Mouse (Mus musculus): ENCODE measurements around the gene Nt5c1b. TPM values are rescaled to one million over a fixed set of nuclear protein-coding genes. Genes with fewer than 3 reads are reported as not detected.

The Nt5c1b gene
- not detected in 2 replicates for polyA plus RNA-seq (2014; fragmentation: Nextera tagmentation; extraction: Ambion mirVana)

- Histone ChIP-seq H3K4me2 (replicated peaks; ENCODE audit: low read depth, low read length) (no peak within 1 kb of the TSS), H3K4me1 (replicated peaks; ENCODE audit: control insufficient read depth, insufficient read depth, low read length) (no peaks in the 10 kb centered on the region), H3K36me3 (ENCODE audit: control insufficient read depth, insufficient read depth, low read length) (no peaks in the 10 kb centered on the region), H3K9me3 (ENCODE audit: control insufficient read depth, low read length) (no peaks in the 10 kb centered on the region), H3K4me3 (ENCODE audit: low read depth, low read length) (no peak within 1 kb of the TSS), H3K27me3 (ENCODE audit: control insufficient read depth, insufficient read depth, low read length) (no peaks in the 10 kb centered on the region), H3K27ac (ENCODE audit: low read depth, low read length) (no peak within 1 kb of the TSS), H3K9ac (ENCODE audit: low read depth, low read length) (no peak within 1 kb of the TSS)
- WGBS: 80% methylated on average over 3 of the region's 3 CpGs
- ATAC-seq (ENCODE audit: low FRiP score) (no peak), DNase-seq (ENCODE audit: low spot score) (no peak)
These were observed at the start of gene Nt5c1b for GRCm38 (mm10) chr12:10369673-10370072. Gene Nt5c1b (plus strand): TSS chr12:10369973.

DNA sequence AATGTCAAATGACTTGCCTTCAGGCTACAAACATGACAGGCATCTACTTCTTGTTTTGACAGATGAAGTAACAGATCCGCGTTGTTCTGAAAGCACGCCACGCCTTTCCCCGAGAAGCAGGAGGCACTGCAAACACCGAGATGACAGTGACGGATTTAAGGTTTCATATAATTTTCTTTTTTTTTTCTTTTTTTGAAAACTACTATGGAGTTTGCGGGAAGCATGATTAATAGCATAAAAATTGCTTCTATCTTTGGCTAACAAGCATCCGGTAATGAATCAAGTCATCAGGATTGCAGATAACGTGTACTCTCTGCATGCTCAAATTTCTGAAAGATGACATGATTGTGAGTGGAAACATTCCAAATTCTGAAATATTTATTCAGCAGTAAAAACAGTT lies 42.1 kb upstream of the Nt5c1b start:
- Histone ChIP-seq H3K36me3 (ENCODE audit: control insufficient read depth, insufficient read depth, low read length) (no peaks in the 10 kb centered on the region), H3K4me2 (replicated peaks; ENCODE audit: low read depth, low read length) (no peak overlapping the region), H3K9me3 (ENCODE audit: control insufficient read depth, low read length) (no peaks in the 10 kb centered on the region), H3K9ac (ENCODE audit: low read depth, low read length) (no peak overlapping the region), H3K4me1 (replicated peaks; ENCODE audit: control insufficient read depth, insufficient read depth, low read length) (no peaks in the 10 kb centered on the region), H3K4me3 (ENCODE audit: low read depth, low read length) (no peak overlapping the region), H3K27me3 (ENCODE audit: control insufficient read depth, insufficient read depth, low read length) (no peaks in the 10 kb centered on the region), H3K27ac (ENCODE audit: low read depth, low read length) (no peak overlapping the region)
- DNase-seq (ENCODE audit: low spot score): no peak
- ATAC-seq (ENCODE audit: low FRiP score): no peak
- 92% methylated on average over 10 of the region's 10 CpGs for WGBS

DNA sequence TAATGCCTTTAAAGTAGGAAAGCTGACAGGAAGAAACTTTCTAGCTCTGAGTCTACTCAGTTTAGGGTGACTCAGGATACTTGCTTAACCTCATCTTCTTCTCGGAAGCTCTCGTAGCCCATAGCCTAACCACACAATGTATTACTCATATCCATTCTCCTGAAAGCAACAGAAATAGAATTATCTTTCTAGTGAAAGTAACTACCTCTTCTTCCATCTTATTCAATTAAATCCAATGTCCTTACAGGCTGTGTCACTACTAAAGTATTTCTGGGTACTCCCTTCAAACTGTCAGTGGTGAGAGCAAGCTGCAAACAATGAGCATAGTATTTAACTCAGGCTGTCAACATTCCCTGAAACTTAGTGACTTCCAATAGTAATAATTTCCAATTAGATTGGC lies 40.3 kb upstream of the Nt5c1b start:
- DNase-seq (ENCODE audit: low spot score) (no peak), ATAC-seq (ENCODE audit: low FRiP score) (no peak)
- Histone ChIP-seq H3K4me3 (ENCODE audit: low read depth, low read length) (no peak overlapping the region), H3K4me1 (replicated peaks; ENCODE audit: control insufficient read depth, insufficient read depth, low read length) (no peaks in the 10 kb centered on the region), H3K4me2 (replicated peaks; ENCODE audit: low read depth, low read length) (no peak overlapping the region), H3K9me3 (ENCODE audit: control insufficient read depth, low read length) (no peaks in the 10 kb centered on the region), H3K9ac (ENCODE audit: low read depth, low read length) (no peak overlapping the region), H3K27ac (ENCODE audit: low read depth, low read length) (no peak overlapping the region), H3K27me3 (ENCODE audit: control insufficient read depth, insufficient read depth, low read length) (no peaks in the 10 kb centered on the region), H3K36me3 (ENCODE audit: control insufficient read depth, insufficient read depth, low read length) (no peaks in the 10 kb centered on the region)
- 89% methylated on average over 2 of the region's 2 CpGs for WGBS

- Histone ChIP-seq H3K9ac (ENCODE audit: low read depth, low read length) (no peak overlapping the region), H3K4me1 (replicated peaks; ENCODE audit: control insufficient read depth, insufficient read depth, low read length) (no peaks in the 10 kb centered on the region), H3K27ac (ENCODE audit: low read depth, low read length) (no peak overlapping the region), H3K36me3 (ENCODE audit: control insufficient read depth, insufficient read depth, low read length) (no peaks in the 10 kb centered on the region), H3K4me2 (replicated peaks; ENCODE audit: low read depth, low read length) (no peak overlapping the region), H3K27me3 (ENCODE audit: control insufficient read depth, insufficient read depth, low read length) (no peaks in the 10 kb centered on the region), H3K9me3 (ENCODE audit: control insufficient read depth, low read length) (no peaks in the 10 kb centered on the region), H3K4me3 (ENCODE audit: low read depth, low read length) (no peak overlapping the region)
- DNase-seq (ENCODE audit: low spot score) (no peak), ATAC-seq (ENCODE audit: low FRiP score) (no peak)
- WGBS: 76% methylated on average over 5 of the region's 5 CpGs
These were observed 29.2 kb upstream of the Nt5c1b start for GRCm38 (mm10) chr12:10340604-10341003.

DNA sequence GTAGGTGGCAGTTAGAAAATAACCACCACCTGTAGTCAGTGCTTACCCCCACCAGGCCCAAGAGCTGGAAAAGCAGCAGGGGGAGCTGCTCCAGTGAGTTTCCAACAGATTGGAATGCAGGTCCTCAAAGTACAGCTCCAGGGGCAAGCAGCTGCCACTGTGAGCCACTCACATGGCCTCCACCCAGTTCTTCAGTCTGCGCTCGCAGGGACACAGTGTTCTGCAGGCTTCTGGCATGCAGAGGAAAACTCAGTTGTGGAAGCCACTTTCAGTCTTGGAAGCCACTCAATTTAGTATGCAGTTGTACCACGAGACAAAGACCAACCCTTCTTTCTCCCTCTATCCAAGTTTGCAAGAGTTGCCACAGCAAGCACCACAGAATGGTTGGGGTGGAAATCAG lies 19.1 kb upstream of the Nt5c1b start:
- Histone ChIP-seq H3K27ac (ENCODE audit: low read depth, low read length) (no peak overlapping the region), H3K27me3 (ENCODE audit: control insufficient read depth, insufficient read depth, low read length) (no peaks in the 10 kb centered on the region), H3K4me2 (replicated peaks; ENCODE audit: low read depth, low read length) (no peak overlapping the region), H3K36me3 (ENCODE audit: control insufficient read depth, insufficient read depth, low read length) (no peaks in the 10 kb centered on the region), H3K4me1 (replicated peaks; ENCODE audit: control insufficient read depth, insufficient read depth, low read length) (no peaks in the 10 kb centered on the region), H3K9me3 (ENCODE audit: control insufficient read depth, low read length) (no peaks in the 10 kb centered on the region), H3K9ac (ENCODE audit: low read depth, low read length) (no peak overlapping the region), H3K4me3 (ENCODE audit: low read depth, low read length) (no peak overlapping the region)
- ATAC-seq (ENCODE audit: low FRiP score): no peak
- WGBS: 51% methylated on average over 3 of the region's 3 CpGs
- no peak for DNase-seq (ENCODE audit: low spot score)

DNA sequence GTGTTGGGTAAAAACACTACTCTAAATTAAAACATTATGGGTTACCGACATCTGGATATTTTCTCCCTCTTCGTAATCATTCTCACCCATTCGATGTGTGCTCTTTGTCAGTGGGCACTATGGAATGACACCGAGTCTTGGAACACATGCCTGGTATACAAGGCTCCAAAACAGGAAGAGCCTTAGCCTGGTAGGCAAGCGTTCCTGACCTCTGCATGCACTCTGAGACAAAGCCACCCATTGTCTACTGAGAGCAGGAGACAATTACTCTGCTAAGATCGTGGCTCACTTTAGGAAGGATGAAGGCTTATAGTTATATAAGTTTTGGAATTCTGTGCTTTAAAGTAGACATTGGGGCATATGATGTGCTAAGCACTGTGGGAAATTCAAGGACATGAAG lies 12.0 kb upstream of the Nt5c1b start:
- H3K4me1 ChIP-seq (replicated peaks; ENCODE audit: control insufficient read depth, insufficient read depth, low read length): no peaks in the 10 kb centered on the region
- WGBS: 51% methylated on average over 6 of the region's 6 CpGs
- H3K4me2 ChIP-seq (replicated peaks; ENCODE audit: low read depth, low read length): no peak overlapping the region
- no peaks in the 10 kb centered on the region for H3K36me3 ChIP-seq (ENCODE audit: control insufficient read depth, insufficient read depth, low read length)
- no peaks in the 10 kb centered on the region for H3K9me3 ChIP-seq (ENCODE audit: control insufficient read depth, low read length)
- DNase-seq (ENCODE audit: low spot score): no peak
- ATAC-seq (ENCODE audit: low FRiP score): no peak
- H3K4me3 ChIP-seq (ENCODE audit: low read depth, low read length): no peak overlapping the region
- no peaks in the 10 kb centered on the region for H3K27me3 ChIP-seq (ENCODE audit: control insufficient read depth, insufficient read depth, low read length)
- H3K9ac ChIP-seq (ENCODE audit: low read depth, low read length): no peak overlapping the region
- no peak overlapping the region for H3K27ac ChIP-seq (ENCODE audit: low read depth, low read length)

GRCm38 (mm10) chr12:10390671-10391441 lies 21.1 kb downstream of the Nt5c1b start, which contains the start of gene Rdh14:
Gene Rdh14 (plus strand): TSS chr12:10390772.
- Histone ChIP-seq H3K27ac (ENCODE audit: low read depth, low read length) (peak within 1 kb of the TSS; percentile 92), H3K27me3 (ENCODE audit: control insufficient read depth, insufficient read depth, low read length) (no peaks in the 10 kb centered on the region), H3K9ac (ENCODE audit: low read depth, low read length) (peak within 1 kb of the TSS; percentile 94), H3K4me1 (replicated peaks; ENCODE audit: control insufficient read depth, insufficient read depth, low read length) (no peaks in the 10 kb centered on the region), H3K36me3 (ENCODE audit: control insufficient read depth, insufficient read depth, low read length) (no peaks in the 10 kb centered on the region), H3K9me3 (ENCODE audit: control insufficient read depth, low read length) (no peaks in the 10 kb centered on the region), H3K4me2 (replicated peaks; ENCODE audit: low read depth, low read length) (peak within 1 kb of the TSS; percentile 70), H3K4me3 (ENCODE audit: low read depth, low read length) (peak within 1 kb of the TSS; percentile 79)
- ATAC-seq (ENCODE audit: low FRiP score) (peak; percentile 99), DNase-seq (ENCODE audit: low spot score) (peak; percentile 94)
- WGBS: under 1% methylated on average over 52 of the region's 53 CpGs

DNA sequence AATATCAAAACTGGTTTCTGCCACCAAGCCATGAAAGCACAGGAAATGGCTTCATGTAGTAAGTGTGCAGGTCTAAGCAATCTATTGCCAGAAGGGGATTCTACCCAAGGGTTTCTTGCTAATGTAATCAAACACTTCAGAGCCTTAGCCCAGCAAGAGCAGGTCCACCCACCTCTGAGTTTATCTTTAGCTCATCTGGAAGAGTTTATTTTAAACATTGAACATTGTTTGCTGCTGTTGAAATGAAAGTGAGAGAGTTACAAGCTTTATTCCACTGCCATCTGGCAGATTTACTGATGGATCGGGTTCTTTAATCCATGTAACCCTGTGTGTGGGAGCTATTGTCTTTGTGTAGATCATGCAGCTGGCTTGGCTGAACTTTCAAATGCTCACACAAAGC lies 31.0 kb downstream of the Nt5c1b start:
- Histone ChIP-seq H3K36me3 (ENCODE audit: control insufficient read depth, insufficient read depth, low read length) (no peaks in the 10 kb centered on the region), H3K4me1 (replicated peaks; ENCODE audit: control insufficient read depth, insufficient read depth, low read length) (no peaks in the 10 kb centered on the region), H3K27me3 (ENCODE audit: control insufficient read depth, insufficient read depth, low read length) (no peaks in the 10 kb centered on the region), H3K9me3 (ENCODE audit: control insufficient read depth, low read length) (no peaks in the 10 kb centered on the region), H3K9ac (ENCODE audit: low read depth, low read length) (no peak overlapping the region), H3K4me2 (replicated peaks; ENCODE audit: low read depth, low read length) (no peak overlapping the region), H3K4me3 (ENCODE audit: low read depth, low read length) (no peak overlapping the region), H3K27ac (ENCODE audit: low read depth, low read length) (no peak overlapping the region)
- ATAC-seq (ENCODE audit: low FRiP score) (no peak), DNase-seq (ENCODE audit: low spot score) (no peak)
- 79% methylated on average over 1 of the region's 1 CpGs for WGBS

GRCm38 (mm10) chr12:10402421-10403115 lies 32.8 kb downstream of the Nt5c1b start:
- DNase-seq (ENCODE audit: low spot score): no peak
- Histone ChIP-seq H3K4me1 (replicated peaks; ENCODE audit: control insufficient read depth, insufficient read depth, low read length) (no peaks in the 10 kb centered on the region), H3K27ac (ENCODE audit: low read depth, low read length) (no peak overlapping the region), H3K9me3 (ENCODE audit: control insufficient read depth, low read length) (no peaks in the 10 kb centered on the region), H3K36me3 (ENCODE audit: control insufficient read depth, insufficient read depth, low read length) (no peaks in the 10 kb centered on the region), H3K9ac (ENCODE audit: low read depth, low read length) (no peak overlapping the region), H3K4me3 (ENCODE audit: low read depth, low read length) (no peak overlapping the region), H3K4me2 (replicated peaks; ENCODE audit: low read depth, low read length) (no peak overlapping the region), H3K27me3 (ENCODE audit: control insufficient read depth, insufficient read depth, low read length) (no peaks in the 10 kb centered on the region)
- no peak for ATAC-seq (ENCODE audit: low FRiP score)
- 82% methylated on average over 9 of the region's 9 CpGs for WGBS
